Mouse (Mus musculus): Measurements from ENCODE around the gene Rhbdf1. TPM values are rescaled to one million over a fixed set of nuclear protein-coding genes. Genes with fewer than 3 reads are reported as not detected.
"Not testable (repeated sequence)": the region's sequence is repeated elsewhere in the genome, so short reads cannot be mapped to it uniquely, and the experiment has no call there.

Rhbdf1 gene
- total RNA-seq, 4 experiments from 2014 or later: 20.4 to 26.8 (median 23.0) TPM

DNA sequence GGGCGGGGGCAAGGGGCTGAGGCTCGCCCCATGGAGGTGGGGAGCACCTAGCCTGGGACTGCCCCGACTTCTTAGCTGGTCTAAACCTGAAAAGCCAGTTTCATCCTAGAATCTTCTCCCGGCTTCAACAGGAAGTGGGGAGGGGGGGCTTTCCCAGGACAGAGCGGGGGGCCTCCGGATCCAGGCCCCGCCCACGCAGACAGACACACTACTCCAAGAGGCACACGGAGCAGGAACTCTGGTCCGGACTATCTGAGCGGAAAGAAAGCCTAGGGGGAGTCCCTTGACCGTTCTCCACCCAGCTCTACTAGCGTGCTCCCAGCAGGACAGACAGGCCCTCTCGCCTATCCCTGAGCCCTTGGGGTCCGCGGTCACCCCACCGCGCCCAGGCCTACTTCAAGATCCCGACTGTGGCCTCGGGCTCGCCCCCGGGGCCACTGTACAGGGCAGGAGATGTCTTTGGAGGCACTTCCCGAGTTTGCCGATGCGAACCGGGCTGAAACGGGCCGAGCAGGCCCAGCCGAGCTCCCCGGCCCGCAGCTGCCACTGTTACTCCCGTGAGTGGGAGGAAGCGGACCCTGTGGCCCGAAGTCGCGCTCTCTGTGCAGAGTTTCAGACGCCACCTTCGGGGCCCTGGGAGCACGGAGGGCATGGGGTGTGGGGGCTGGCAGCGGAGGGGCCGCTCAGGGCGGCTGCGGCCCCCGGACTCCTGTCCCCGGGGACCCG lies 712 bp downstream of the Rhbdf1 start:
- DNase-seq (ENCODE audit: low spot score): peak; percentile 79

DNA sequence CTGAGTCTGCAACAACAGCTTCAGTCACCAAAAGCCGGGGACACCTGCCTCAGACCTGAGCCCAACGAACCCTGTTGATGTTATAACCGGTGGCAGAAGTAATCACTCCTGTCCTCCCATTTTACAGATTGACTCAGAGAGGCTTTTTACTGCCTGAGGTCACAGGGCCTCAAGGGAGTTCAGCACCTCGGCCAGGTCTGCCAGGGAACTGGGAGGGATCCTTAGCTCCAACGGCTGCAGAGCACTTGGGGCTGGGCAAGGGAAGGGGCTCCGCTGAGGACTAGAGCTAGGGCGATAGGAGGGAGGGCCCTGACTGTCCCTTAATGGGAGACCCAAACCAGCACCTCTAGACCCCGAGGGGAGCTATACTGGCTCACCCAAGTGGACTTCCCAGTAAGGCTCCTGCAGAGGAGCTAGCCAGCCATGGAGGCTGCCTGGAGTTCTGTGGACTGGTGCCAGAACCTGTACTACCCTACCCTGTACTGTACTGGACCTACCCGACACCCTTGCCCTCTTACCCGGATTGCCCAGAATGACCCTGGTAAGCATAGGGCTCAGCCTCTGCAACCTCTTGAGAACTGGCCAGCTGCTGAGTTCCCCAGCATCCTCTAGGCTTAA lies 1.4 kb downstream of the Rhbdf1 start:
- no peak for DNase-seq (ENCODE audit: low spot score)

DNA sequence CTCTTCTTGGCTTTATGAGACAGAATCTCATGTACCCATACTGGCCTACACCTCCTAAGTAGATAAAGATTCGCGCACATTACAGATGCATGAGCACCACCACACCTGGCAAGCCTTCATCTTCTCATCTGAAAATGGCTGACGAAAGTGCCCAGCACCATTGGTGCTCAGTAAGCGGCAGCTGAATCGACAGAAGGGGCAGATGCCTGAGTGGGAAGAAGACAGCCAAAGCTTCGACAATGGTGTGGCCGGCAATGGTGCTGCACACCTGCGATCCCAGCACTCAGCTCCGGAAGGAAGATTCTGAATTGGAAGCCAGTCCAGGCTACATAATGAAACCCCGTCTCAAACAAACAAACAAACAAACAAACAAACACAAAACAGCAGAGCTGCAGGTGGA lies 2.8 kb downstream of the Rhbdf1 start:
- DNase-seq (ENCODE audit: low spot score): no peak

DNA sequence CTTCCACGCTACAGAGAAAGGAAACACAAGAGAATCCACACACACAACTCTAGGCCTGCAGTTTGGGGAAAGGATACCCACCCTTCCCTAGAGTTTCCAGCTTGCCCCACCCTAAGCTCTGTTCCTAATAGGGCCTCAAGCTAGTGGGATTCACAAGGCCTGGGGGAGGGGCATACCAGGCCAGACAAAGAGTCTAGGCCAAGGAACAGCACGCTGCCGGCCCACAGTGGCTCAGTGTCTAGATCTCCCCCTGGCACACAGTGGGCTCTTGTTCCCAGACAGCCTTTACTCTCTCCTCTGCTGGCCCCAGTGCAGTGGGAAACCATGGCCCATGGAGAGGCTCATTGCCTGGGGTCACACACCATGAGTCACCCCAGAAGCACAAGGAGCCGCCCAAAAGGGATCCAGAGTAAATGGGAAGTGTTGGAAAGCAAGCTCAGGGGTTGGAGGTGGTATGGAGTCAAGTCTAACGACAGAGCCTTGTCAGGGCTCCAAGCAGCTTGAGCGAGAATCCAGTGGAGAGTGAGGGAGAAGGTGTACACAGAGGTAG lies 3.5 kb downstream of the Rhbdf1 start:
- no peak for DNase-seq (ENCODE audit: low spot score)

DNA sequence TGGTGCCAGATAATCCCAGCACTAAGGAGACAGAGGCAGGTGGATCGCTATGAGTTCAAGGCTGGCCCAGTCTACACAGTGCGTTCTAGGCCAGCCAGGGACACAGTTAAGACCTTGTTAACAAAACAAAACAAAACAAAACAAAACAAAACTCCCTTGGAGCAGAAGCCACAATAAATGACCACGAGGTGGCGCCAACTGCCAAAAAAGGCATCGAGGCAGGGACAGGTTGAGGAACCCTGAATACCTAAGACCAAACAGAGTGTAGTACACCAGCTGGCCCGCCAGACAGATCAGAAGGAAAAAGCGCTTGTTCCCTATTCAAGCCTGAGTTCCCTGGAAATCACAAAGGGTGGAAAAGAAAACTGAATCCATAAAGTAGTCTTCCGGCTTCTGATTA lies 5.2 kb downstream of the Rhbdf1 start:
- DNase-seq (ENCODE audit: low spot score): peak; percentile 72

DNA sequence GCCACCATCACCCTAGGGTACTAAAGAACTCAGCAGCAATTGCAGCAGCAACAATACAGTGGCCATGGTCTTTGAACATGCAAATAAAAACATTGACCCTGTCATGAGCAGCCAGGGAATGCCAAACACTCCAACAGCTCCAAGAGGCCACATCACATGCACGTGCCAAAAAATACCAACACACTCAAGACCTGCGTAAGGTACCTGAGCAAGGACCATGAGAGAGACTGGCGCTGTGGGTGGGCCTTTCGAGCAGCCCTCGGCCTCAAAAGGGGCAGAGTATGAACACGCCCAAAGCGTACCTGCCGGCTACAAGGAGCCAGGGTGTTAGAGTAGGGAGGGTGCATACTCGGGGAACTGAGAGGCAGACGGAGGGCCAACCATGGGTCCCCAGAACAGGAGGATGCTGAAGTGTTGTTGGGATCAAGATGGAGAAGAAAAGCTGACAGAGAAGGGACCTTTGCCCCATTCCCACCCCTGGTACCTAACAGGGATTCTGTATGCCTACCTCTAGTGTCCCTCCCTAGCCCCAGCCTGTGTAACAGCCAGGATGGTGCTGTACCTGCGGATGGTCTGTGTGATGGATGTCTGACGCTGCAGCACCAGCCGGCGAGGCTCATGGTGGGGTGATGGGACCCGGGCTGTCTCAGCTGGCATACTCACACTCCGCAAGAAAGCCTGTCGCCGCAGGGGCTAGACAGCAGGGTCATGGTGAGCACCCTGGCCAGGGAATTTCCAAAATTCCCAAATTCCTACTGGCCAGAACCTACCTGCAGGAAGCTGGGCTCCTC lies 6.5 kb downstream of the Rhbdf1 start:
- DNase-seq (ENCODE audit: low spot score): no peak

DNA sequence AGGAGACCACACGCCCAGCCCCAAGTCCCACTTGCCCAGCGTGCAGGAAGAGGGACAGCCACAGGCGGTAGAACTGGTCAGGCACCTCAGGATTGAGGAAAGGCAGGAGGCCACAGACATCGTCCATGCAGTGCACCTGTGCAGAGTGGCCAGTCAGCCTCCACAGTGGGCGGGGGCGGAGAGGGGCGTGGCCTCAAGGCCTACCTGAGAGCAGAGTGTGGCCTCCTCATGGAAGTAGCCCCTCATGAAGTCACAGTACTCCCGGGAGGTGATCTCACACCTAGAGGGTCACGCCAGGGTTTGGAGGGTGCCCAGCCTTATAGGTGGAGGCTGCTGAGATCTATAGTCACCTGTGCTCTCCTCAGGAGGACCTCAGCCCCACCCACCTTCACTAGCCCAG lies 11.5 kb downstream of the Rhbdf1 start:
- no peak for DNase-seq (ENCODE audit: low spot score)

DNA sequence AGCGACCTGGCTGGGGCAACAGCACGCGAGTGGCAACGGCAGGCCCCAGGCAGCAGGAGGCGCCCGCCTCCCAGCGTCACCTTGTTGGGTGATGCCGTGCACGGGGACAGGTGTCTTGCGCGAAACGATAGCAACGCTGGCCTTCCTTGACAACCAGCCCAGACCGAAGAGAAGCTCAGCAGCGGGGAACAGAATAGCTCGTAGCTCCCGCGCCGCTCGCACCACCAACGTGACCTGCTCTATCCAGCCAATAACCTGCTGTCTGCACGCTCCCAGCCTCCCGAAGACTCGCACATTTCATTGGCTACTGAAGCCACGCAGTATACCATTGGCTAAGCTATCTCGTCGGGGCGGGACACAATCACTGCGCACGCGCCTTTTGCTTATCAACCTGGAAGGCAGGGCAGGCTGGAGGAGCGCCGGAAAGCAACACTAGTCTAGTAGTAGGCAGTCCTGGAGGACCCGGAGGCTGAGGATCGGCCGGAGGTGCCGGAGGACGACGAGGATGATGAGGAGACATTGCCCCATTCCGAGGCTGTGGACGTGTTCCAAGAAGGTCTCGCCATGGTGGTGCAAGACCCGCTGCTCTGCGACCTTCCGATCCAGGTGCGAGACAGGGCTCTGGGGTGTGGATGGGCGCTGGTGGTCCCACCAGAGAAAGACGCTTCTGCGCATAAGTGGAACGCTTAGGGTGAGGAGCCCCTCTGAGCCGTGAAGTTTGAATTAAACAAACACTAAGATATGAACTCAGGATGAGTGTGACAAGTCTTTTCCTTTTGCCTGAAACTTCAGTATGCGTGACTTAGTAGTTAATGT lies 16.8 kb downstream of the Rhbdf1 start, which contains the start of gene Snrnp25:
Gene Snrnp25, plus strand, starts transcription at position 358 of the 816 bp plus-strand sequence.
- DNase-seq (ENCODE audit: low spot score): peak; percentile 98

DNA sequence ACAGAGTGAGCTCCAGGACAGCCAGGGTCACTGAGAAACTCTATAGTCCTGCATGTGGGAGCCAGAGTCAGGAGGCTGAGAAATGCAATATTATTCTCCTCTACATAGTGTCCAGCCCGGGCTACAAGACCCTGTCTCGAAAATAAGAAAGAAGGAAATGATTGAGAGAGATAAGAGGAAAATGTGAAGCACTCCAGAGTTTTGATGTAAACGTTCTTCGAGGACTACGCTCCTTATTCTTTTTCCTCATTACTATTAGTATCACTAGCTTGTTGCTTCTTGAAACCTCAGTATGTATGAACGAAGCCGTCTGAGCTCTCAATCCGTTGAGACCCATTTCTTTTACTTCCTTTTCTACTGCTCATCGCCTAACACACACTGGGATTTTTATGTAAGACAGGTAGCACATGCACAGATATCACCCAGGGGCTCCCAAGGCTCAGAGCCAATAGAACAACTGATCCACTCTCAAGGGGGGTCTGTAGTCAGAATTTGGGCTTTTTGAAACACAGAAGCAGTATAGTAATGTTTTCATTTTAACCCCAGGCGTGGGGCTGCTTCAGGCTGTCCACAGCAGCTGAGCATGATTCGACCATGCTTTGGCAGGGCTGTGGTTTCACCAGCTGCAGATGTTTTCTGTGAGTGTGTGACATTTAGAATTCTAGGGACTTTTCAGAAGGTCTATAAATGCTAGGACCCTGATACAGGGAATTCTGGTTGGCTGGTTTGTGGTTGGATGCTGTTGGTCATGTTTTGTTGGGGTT lies 20.0 kb downstream of the Rhbdf1 start:
- DNase-seq (ENCODE audit: low spot score): no peak

DNA sequence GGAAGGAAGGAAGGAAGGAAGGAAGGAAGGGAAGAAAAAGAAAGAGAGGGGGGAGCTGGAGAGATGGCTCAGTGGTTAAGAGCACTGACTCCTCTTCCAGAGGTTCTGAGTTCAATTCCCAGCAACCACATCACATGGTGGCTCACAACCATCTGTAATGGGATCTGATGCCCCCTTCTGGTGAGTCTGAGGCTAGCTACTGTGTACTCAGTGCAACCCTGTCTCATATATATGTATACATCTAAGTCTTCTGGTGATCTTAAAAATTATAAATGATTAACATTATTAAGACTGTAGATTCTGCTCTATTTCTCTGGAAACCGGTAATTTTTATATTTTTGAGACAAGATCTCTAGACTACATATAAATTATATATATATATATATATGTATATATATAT lies 21.1 kb downstream of the Rhbdf1 start:
- DNase-seq (ENCODE audit: low spot score): not testable (repeated sequence)

DNA sequence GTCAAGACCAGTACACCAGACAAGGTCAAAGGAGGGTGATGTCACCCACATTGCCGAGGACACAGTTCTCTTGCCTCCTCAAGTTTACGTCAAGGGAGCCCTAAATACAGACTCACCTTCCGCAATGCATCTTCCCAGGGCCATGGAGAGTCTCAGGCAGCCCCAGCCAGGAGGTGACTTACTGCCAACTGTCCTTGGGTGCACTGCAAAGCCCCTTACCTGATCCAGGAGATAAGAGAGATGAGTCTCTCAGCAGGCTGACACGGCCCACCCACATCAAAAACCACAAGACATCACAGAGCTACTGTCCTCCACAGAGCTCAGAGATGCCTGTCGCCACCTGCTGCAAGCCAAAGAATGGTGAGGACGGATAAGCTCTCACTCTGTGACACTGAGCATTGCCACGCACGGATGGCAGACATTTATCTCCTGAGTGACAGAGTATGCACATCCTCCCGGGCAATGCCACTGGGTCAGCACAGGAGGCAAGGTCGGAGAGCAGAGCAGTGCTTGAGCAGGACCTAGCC lies 22.0 kb downstream of the Rhbdf1 start, which contains the start of gene Il9r:
Gene Il9r, minus strand, starts transcription at position 205 of the 527 bp plus-strand sequence.
- no peak for DNase-seq (ENCODE audit: low spot score)

DNA sequence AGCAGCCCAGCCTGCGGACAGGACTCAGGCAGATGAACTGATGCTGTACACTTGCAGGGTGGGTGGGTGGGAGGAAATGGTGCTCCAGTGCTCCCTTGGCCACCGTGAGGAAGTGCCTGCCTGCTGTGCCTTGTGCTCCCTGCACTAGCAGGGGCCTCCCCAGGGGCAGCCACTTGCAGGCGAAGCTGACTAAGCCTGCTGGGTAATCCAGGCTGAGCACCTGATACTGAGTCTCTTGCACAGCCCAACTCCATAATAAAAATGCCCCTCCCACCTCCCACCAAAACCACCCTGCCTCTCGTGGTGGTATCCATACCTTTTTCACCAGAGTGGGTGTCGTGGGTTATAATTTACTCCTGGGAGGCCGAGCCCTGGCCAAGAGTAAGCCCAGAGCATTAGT lies 22.9 kb downstream of the Rhbdf1 start:
- no peak for DNase-seq (ENCODE audit: low spot score)

DNA sequence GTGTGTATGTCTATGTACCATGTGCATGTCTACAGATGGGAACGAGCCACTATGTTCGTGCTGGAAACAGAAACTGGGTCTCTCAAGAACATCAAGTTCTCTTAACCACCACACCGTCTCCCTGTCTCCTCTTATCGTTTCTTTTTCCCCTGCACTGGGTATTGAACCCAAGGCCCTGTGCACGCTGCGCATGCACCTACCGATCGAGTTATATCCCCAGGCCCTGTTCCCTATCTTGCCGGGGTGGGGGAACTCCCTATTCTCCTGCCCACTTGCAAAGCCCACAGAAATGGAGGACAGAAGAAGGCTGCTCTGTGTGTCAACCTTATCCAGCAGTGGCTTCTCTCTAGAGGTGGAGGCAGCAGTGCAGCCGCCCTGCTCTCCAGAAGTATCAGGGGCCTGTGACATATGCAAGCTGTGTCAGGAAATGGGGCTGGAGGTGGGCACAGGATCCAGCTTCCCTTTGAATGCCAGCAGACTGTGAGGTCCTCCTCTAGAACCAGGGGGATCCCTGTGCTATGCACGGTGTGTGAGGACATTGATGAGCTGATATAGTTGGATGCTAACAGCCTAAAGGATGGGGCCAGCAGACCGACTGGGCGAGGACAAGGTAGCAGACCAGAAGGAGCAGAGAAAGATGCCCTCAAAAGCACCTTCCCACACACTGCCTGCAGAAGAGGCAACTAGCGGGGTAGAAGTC lies 23.7 kb downstream of the Rhbdf1 start:
- DNase-seq (ENCODE audit: low spot score): no peak

DNA sequence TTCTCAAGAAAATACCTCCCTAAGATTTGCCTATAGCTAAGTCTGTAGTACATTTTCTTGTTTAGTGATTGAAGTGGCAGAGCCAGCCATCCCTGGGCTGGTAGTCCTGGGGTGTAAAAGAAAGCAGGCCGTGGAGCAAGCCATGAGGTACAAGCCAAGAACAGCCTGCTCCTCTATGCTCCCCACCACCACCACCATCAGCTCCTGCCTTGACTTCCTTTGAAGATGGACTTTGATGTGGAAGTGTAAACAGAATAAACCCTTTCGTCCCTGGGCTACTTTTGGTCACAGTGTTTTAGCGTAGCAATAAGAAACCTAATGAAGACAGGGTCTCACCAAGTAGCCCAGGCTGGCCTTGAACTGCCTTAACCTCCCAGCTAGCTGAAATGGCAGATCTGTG lies 24.3 kb downstream of the Rhbdf1 start:
- no peak for DNase-seq (ENCODE audit: low spot score)

DNA sequence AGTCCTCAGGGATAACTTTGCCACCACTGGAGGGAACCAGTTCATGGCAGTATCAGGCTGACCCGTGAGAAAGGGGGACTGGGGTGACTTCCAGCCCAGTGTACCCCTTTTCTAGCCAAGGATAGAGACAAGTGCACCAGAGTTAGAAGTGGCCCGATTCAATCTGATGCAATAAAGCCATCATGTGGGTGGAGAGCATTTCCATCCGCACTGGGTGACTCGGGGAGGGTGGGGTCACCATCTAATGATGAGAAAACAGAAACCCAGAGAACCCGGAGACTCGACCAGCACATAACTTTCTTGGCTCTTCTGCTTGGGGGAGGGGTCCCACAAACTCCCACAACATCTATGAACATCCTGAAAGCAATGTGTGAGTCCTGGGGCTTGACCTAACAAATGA lies 25.4 kb downstream of the Rhbdf1 start:
- DNase-seq (ENCODE audit: low spot score): no peak

DNA sequence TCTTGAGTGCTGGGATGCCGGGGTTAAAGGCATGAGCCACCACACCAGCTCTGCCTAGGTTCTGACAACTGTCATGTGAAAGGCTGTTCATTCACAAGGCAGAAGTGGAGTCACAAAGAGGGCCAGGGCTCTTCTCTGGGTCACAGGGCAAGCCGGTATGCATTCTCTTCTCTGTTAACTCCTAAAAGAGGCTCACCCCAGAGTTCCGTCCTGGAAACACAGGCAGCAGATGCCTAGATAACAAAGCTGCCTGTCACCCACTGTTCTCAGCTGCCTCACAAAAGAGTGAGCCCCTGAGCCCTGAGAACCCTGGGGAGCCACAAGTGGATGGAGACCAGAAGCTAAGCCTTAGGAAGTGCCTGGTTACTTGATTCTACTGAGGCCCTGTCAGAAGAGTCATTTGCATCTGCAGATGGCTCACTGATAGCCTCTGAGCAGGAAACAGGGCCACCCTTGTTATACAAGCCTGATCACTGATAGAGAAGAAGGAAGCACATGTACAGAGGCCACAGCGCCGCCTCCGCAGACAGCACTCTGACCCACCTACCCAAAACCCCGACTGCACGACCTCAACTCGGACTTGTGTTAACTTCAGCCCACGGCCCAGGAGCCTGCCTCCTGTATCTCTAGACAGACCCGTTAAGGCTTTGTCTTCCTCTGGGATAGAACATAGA lies 26.1 kb downstream of the Rhbdf1 start:
- no peak for DNase-seq (ENCODE audit: low spot score)

DNA sequence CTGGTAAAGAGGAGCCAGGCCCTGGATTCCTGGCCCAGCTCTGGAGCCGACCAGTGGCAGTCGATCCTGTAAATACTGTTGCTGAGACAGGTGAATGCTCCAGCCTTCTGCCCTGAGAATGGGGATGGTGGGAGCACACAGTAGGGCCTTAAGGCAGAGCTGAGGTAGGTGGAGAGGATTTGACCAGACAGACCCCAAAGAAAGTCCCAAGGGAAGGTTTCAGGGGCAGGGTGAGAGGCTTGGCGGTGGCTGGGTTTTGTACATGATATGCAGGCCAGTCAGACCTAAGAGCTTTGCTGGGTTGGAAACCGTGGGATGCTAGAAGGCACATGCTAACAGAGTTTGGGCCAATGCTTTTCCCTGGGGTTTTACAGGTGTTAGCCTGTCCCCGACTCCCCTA lies 27.5 kb downstream of the Rhbdf1 start:
- DNase-seq (ENCODE audit: low spot score): no peak

DNA sequence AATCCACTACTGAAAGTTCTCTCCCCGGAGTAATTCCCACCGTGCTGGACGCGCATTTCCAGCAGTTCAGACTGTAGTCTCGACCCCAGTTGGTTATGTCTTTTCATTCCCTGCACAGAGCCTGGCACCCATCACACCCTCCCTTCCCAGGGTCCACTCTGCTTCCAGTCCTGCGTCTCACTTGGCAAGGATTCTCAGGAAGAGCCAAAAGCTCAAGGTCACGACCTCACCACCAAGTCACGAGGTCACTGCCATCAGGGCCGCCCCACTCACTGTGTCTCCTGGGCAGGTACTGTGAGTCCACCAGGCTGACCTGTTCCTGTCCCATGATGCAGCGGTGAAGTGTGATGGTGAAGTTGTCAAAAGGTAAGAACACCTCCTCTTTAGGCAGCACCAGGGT lies 28.0 kb downstream of the Rhbdf1 start:
- DNase-seq (ENCODE audit: low spot score): no peak

DNA sequence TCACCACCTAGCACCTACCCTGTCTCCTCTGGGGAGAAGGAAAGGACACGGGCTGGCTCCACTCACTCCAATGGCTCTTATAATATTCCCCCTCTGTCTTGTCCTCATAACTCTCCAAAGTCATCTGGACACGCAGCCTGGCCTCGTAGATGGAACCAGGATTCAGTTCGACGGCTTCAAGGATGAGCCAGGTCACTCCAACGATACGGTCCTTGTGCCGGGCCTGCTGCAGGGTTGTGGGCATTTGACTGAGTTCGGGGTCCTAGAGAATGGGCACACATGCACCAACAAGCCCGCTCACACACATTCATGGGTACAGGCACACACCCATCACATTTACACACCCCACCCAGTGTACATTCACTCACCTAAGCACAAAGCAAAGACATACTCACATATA lies 28.9 kb downstream of the Rhbdf1 start:
- no peak for DNase-seq (ENCODE audit: low spot score)

Measured in heart, adult 8-10 months (tissue).